Mouse (Mus musculus): ENCODE measurements around the gene Tmpo. TPM values are rescaled to one million over a fixed set of nuclear protein-coding genes. Genes with fewer than 3 reads are reported as not detected.

Gene Tmpo
- 142 and 192 TPM in 2 replicates for polyA plus RNA-seq (2016; fragmentation: Nextera tagmentation; extraction: Ambion mirVana)

DNA sequence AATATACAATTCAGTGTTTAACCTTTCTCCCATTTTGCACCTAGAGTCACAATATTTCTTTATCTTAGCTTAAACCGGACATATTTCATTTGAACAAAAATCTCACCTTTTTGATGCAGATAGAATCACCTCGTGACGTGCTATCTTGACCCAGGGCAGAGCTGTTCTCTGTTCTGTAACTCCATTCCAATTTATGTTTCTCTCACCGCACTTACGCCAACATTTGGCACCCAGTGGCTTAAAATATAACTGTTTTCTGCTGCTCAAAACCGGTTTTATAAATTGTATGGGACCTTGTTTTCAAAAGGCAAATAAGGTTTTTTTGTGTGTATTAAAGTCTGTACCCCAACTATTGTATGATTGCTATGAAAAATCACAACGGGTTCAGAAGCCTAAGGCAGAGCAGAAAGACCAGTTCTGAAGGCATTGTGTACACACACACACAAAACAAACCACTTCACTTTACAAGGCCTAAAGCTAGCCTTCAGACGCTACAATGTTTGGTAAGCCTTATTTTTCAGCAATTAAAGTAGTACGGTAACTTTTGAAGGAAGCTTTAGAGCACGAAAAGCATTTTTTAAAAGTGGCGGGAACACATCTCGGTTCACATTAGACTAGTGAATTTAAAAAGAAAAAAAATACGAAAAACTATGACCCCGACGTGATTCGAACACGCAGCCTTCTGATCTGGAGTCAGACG is at the start of gene Tmpo:
Gene Tmpo, minus strand, starts transcription at position 555 of the 700 bp plus-strand sequence.
- H3K27me3 ChIP-seq (ENCODE audit: insufficient read depth, poor library complexity, severe bottlenecking) = no peaks in the 10 kb centered on the region
- H3K4me1 ChIP-seq = peaks cover 29% of the 10 kb centered on the region
- H3K36me3 ChIP-seq = no peaks in the 10 kb centered on the region
- DNase-seq (ENCODE audit: low spot score) = no peak
- H3K9me3 ChIP-seq = no peaks in the 10 kb centered on the region
- H3K27ac ChIP-seq = peak within 1 kb of the TSS; percentile 95
- WGBS = 12% methylated on average over 18 of the region's 18 CpGs
- peak within 1 kb of the TSS; percentile 66 for H3K4me3 ChIP-seq

DNA sequence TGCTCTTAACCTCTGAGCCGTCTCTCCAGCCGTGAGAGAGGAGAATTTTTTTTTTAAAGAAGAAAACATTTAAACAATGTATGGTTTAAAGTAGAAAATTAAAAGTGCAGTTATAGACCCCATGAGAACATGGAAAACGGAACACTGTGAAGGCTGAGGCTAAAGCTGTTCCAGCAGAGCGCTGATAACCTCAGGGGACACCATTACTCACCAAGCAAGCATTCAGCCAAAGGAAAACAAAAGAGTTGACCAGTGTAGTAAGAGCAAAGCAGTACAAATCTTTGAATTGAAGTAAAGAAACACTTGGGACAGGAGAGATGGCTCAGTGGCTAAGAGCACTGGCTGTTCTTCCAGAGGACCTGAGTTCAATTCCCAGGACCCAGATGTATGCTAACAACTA is 49.3 kb upstream of the Tmpo start:
- Histone ChIP-seq H3K4me3 (no peak overlapping the region), H3K27me3 (ENCODE audit: insufficient read depth, poor library complexity, severe bottlenecking) (no peaks in the 10 kb centered on the region), H3K4me1 (peaks cover 17% of the 10 kb centered on the region), H3K36me3 (no peaks in the 10 kb centered on the region), H3K27ac (peak overlapping the region; percentile 67; the same call in 1 of the 2 replicates), H3K9me3 (no peaks in the 10 kb centered on the region)
- DNase-seq (ENCODE audit: low spot score) = no peak
- 39% methylated on average over 4 of the region's 4 CpGs for whole genome bisulfite sequencing

DNA sequence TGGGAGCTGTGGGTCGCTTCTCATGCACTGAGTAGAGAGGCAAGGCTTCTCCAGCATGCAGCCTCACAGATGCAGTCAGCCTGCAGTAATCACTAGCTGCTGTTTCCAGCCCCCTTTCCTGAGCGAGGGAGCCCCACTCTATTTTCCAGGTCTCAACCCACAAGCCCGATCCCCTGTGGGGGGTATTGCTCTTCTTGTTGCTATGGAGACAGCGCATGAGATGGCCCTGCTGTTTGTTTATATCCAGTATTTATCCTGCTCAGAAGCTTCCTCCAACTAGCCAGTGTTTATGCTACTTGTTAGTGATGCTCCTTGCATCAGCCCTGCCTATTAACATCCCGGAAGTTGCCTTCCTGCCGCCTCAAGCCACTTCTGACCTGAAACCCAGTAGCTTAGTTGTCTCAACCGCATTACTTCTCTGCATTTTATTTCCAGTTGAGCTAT is 48.4 kb upstream of the Tmpo start:
- Histone ChIP-seq H3K4me1 (peaks cover 17% of the 10 kb centered on the region), H3K27ac (peak overlapping the region; percentile 67), H3K9me3 (no peaks in the 10 kb centered on the region), H3K27me3 (ENCODE audit: insufficient read depth, poor library complexity, severe bottlenecking) (no peaks in the 10 kb centered on the region), H3K4me3 (no peak overlapping the region; the same call in 1 of the 2 replicates), H3K36me3 (no peaks in the 10 kb centered on the region)
- 32% methylated on average over 7 of the region's 7 CpGs for WGBS
- DNase-seq (ENCODE audit: low spot score) = no peak

DNA sequence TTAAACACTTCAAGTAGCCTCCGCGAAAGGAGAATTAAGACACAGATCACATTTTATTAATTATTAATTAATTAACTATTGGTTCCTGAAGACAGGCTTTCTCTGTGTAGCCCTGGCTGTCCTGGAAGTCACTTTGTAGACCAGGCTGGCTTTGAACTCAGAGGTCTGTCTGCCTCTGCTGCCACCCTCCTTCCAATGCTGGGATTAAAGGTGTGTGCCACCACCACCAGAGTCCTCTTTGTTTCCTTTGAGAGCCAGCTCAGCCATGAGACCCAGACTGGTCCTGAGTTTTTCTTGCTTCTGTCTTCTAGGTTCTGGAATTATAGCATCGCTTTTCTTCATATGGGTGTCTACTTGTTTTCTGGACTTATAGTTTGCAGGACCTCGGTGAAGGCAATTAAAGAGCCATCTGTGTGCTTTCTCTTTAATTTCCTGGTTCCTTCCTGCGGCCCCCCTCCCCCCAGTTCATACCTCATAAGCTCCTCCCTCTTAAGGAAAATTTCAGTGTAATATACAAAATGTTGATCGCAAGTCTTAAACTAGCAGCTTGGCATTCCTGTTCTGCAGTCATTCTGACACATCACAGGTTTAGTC is 47.9 kb upstream of the Tmpo start:
- peaks cover 17% of the 10 kb centered on the region for H3K4me1 ChIP-seq
- no peak for DNase-seq (ENCODE audit: low spot score)
- 74% methylated on average over 6 of the region's 6 CpGs for WGBS
- no peaks in the 10 kb centered on the region for H3K36me3 ChIP-seq
- peak overlapping the region; percentile 67 for H3K27ac ChIP-seq
- H3K4me3 ChIP-seq = no peak overlapping the region
- H3K9me3 ChIP-seq = no peaks in the 10 kb centered on the region
- no peaks in the 10 kb centered on the region for H3K27me3 ChIP-seq (ENCODE audit: insufficient read depth, poor library complexity, severe bottlenecking)

DNA sequence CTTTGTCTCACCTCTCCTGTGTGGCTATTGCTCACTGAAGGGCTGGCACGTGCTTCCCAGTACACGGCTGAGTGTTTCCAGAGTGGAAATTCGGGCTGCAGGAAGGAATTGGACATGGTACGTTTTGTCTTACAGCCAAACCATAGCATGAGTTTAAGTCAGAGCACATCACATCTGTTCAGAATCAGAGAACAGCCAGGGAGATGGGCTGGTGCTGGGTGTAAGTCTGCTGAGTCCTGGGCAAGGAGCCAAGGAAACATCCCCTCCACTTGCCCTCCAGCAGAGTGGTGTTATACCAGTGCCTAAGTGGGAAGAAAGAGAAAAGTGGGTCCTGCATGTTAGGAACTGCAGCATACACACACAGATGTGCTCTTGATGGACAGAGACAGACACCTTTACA is 45.9 kb upstream of the Tmpo start:
- peaks cover 23% of the 10 kb centered on the region for H3K4me1 ChIP-seq
- H3K36me3 ChIP-seq = no peaks in the 10 kb centered on the region
- H3K27ac ChIP-seq = no peak overlapping the region; the same call in 1 of the 2 replicates

DNA sequence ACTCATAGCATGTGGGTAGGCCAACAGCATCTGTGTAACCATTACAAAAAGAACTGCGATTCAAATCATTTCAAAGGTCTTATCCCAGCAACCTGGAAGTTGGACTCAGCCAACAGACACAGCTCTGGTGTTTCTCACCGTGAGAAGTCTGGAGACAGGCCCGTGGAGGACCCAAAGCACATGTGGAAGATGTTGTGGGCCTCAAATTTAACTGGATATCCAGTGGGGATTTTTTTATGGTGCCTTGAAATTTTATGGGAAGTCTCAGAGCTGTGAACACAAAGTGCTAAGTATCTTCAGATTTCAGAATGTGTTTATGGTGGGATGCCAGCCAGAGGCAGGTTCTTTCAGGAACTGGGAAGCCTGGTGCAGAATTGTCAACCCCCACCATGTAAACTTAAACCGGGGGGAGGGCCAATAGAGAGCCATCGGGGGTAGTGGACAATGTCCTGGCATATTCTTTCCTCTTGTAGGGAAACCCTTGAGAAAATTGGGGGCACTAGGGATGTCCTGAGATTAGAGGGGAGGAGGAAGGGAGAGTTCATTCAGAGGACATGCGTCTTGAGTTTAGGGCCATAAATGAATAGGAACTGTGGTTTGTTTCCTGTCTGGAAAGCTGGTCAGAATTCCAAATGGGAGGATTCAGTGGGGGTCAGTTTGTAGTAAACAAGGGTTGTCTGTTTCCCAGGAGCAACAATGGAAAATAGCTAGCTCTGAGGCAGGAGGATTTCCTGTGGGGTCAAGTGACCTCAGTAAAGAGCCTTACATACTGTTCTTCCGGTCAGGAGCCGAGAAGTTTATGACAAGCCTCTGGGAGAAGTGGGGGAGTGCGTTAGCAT is 41.5 kb upstream of the Tmpo start:
- Histone ChIP-seq H3K4me1 (0 out of 2 replicates have a peak, but pooled peaks cover 13% of the 10 kb centered on the region), H3K36me3 (no peaks in the 10 kb centered on the region), H3K27me3 (ENCODE audit: insufficient read depth, poor library complexity, severe bottlenecking) (no peaks in the 10 kb centered on the region), H3K27ac (0 out of 2 replicates have a peak overlapping the region, but pooled peaks have one; percentile 12), H3K4me3 (no peak overlapping the region), H3K9me3 (no peaks in the 10 kb centered on the region)
- 60% methylated on average over 9 of the region's 9 CpGs for WGBS
- no peak for DNase-seq (ENCODE audit: low spot score)

More for the DNA sequence above, 45.9 kb upstream of the Tmpo start:
- H3K9me3 ChIP-seq = no peaks in the 10 kb centered on the region
- WGBS = 65% methylated on average over 4 of the region's 4 CpGs
- H3K27me3 ChIP-seq (ENCODE audit: insufficient read depth, poor library complexity, severe bottlenecking) = no peaks in the 10 kb centered on the region
- no peak for DNase-seq (ENCODE audit: low spot score)
- no peak overlapping the region for H3K4me3 ChIP-seq

DNA sequence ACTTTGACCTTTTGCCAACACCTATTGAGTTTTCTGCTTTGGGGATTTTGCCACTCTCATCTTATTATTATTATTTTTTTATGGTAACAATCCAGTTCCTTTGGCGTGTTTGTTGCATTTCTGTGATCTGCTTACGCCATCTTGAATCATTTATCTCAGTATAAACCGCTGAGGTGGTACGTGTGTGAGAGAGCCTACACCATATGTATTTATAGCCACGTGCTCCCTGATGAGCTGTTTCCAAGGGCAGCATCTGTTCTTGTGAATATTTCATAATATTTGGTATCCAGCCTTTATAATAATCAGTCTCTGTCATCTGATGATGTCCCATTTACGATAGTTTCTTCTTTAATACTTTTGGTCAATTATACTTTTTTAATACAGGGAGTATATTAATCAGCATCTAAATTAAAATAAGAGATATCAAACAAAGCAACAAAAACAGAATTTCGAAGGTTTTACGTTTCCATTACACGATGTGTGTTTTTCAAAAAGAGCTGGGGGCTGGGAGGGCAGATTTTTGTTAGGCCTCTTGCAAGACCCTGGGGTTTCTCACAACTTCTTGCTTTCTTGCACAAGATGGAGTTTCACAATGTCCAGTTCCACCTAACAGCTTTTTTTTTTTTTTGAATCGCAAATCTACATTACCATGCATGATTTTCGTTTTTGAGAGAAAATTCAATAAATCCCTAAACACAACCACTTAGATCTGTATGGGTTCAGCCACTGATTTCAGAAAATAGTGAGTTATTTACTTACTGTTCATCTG is 28.0 kb upstream of the Tmpo start:
- Histone ChIP-seq H3K4me1 (no peaks in the 10 kb centered on the region), H3K36me3 (no peaks in the 10 kb centered on the region), H3K27me3 (ENCODE audit: insufficient read depth, poor library complexity, severe bottlenecking) (no peaks in the 10 kb centered on the region), H3K4me3 (no peak overlapping the region), H3K27ac (no peak overlapping the region), H3K9me3 (no peaks in the 10 kb centered on the region)
- 84% methylated on average over 11 of the region's 11 CpGs for WGBS
- no peak for DNase-seq (ENCODE audit: low spot score)

DNA sequence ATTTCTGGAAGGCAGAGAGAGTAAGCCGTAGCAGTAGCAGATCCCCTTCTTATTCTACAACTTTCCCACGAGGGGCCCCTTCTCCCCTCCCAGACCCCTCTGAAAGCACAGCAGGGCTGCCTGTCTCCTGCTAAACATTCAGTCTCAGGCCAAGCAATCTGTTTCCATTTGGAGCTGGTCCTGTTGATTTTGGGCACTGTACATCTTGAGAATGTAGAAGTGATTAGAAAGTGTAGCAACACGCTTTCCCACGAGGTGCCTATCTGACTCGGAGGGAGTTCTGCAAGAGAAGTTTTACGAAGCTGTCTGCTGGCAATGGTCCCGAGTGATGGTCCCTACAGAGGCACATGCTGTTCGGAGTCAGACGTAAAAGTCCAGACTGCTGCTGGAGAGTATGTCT is 27.3 kb upstream of the Tmpo start:
- Histone ChIP-seq H3K9me3 (no peaks in the 10 kb centered on the region), H3K27me3 (ENCODE audit: insufficient read depth, poor library complexity, severe bottlenecking) (no peaks in the 10 kb centered on the region), H3K36me3 (no peaks in the 10 kb centered on the region), H3K4me1 (no peaks in the 10 kb centered on the region), H3K27ac (no peak overlapping the region), H3K4me3 (no peak overlapping the region)
- WGBS = 62% methylated on average over 9 of the region's 9 CpGs
- no peak for DNase-seq (ENCODE audit: low spot score)

DNA sequence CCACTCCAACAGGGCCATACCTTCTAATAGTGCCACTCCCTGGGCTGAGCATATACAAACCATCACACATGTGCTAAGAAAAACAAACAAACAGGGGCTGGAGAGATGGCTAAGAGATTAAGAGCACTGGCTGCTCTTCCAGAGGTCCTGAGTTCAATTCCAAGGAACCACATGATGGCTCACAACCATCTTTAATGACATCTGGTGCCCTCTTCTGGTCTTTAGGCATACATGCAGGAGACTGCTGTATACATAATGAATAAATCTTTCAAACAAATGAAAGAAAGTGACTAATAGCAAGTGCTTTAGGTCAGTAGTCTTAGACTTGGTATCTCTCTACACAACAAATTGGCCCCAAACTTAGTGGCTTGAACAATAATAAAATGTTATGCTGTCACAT is 26.2 kb upstream of the Tmpo start:
- Histone ChIP-seq H3K27me3 (ENCODE audit: insufficient read depth, poor library complexity, severe bottlenecking) (no peaks in the 10 kb centered on the region), H3K4me3 (no peak overlapping the region), H3K4me1 (no peaks in the 10 kb centered on the region), H3K36me3 (no peaks in the 10 kb centered on the region), H3K27ac (no peak overlapping the region), H3K9me3 (no peaks in the 10 kb centered on the region)
- no peak for DNase-seq (ENCODE audit: low spot score)

DNA sequence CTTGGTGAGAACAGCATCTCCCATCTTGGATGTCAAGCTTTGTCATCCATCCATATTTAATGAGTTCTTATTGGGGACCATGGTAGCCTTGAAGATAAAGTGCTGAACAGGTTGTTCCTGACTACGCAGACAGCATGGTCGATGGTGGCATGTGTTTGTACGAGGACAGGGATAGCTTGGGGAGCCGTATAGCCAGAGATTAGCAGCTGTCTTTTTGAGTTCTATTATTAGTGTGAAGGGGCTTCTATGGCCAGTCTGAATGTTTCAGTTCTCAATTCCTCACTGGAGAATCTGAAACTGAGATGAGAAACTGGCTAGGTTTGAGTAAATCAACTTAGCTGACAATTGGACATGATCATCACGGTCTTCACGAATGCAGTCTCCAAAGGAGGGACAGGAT is 24.5 kb upstream of the Tmpo start:
- H3K4me1 ChIP-seq = no peaks in the 10 kb centered on the region
- no peak overlapping the region for H3K4me3 ChIP-seq
- H3K36me3 ChIP-seq = no peaks in the 10 kb centered on the region
- 81% methylated on average over 6 of the region's 6 CpGs for WGBS
- H3K9me3 ChIP-seq = no peaks in the 10 kb centered on the region
- H3K27me3 ChIP-seq (ENCODE audit: insufficient read depth, poor library complexity, severe bottlenecking) = no peaks in the 10 kb centered on the region
- no peak overlapping the region for H3K27ac ChIP-seq
- DNase-seq (ENCODE audit: low spot score) = no peak

DNA sequence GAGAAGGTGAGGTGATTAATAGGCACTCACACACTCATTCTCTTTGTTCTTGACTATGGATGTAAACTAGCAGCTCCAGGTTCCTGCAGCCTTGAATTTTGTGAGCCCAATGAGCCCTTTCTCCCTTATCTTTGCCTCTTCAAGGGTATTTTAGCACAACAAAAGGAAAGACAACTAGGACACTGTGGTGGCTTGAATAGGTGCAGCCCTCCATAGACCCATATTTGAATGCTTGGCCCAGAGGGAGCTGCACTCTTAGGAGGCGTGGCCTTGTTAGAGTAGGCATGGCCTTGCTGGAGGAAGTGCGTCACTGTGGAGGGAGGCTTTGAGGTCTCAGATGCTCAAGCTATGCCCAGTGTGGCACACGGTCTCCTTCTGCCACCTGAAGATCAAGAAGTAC is 19.5 kb upstream of the Tmpo start:
- Histone ChIP-seq H3K4me1 (no peaks in the 10 kb centered on the region), H3K4me3 (no peak overlapping the region), H3K27me3 (ENCODE audit: insufficient read depth, poor library complexity, severe bottlenecking) (no peaks in the 10 kb centered on the region), H3K36me3 (no peaks in the 10 kb centered on the region), H3K9me3 (peaks cover 3% of the 10 kb centered on the region; the same call in 1 of the 2 replicates), H3K27ac (no peak overlapping the region)
- DNase-seq (ENCODE audit: low spot score) = no peak
- WGBS = 87% methylated on average over 3 of the region's 3 CpGs

DNA sequence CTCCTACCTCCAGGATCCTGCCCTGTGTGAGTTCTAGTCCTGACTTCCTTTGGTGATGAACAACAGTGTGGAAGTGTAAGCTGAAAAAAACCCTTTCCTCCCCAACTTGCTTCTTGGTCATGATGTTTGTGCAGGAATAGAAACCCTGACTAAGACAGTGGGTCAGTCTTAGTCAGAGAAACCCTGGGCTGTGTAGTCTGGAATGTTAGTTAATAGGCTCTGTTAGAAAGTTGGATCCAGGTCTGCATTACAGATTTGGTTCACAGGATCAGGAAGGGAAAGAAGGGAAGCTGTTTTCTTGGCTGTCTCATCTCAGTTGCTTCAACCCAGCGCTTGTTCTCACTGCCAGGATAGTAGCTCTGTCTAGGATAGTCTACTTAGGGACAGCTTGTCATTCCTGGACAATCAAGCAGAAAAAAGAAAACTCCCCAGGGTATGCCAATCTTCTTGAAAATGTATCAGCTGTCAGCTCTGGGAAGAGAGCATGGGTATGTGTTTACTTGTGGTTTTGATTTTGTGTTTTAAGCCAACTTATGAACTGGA is 18.2 kb upstream of the Tmpo start:
- Histone ChIP-seq H3K4me1 (no peaks in the 10 kb centered on the region), H3K9me3 (peaks cover 3% of the 10 kb centered on the region; the same call in 1 of the 2 replicates), H3K36me3 (no peaks in the 10 kb centered on the region), H3K27me3 (ENCODE audit: insufficient read depth, poor library complexity, severe bottlenecking) (no peaks in the 10 kb centered on the region), H3K27ac (no peak overlapping the region), H3K4me3 (no peak overlapping the region)
- no peak for DNase-seq (ENCODE audit: low spot score)
- WGBS = 65% methylated on average over 1 of the region's 1 CpGs

Measured in heart, embryonic 10.5 days (tissue).